Mouse (Mus musculus) lung, embryonic 14.5 days (tissue): Measurements from ENCODE around the gene Jmjd6. TPM values are rescaled to one million over a fixed set of nuclear protein-coding genes. Genes with fewer than 3 reads are reported as not detected.
A peak's percentile ranks its signal among the peaks of the same experiment; 100 is the strongest.

Experiments used
- ATAC-seq: fragments of 200-750 bp; cut with Nextera tagmentation; 2 replicates; pipeline ENCODE4 v1.8.0; 2017; ENCODE audit warnings: mild to moderate bottlenecking, moderate TSS enrichment, moderate library complexity; ENCODE audit not compliant: insufficient read depth
- DNase-seq: peaks from one replicate; pipeline ENCODE4 v3.0.0-alpha.2; 2015
- H3K27ac ChIP-seq: fragments of 300-500 bp; sonication (generic); 2 replicates; pipeline ENCODE4 v1.5.1; 2014; ENCODE audit warnings: low read depth, mild to moderate bottlenecking, moderate library complexity
- H3K27me3 ChIP-seq: fragments of 300-500 bp; sonication (generic); 2 replicates; pipeline ENCODE4 v1.6.1; 2014; ENCODE audit warnings: low read length, control low read depth; ENCODE audit not compliant: insufficient read depth
- H3K36me3 ChIP-seq: fragments of 300-500 bp; sonication (generic); 2 replicates; pipeline ENCODE4 v1.6.1; 2014; ENCODE audit warnings: control low read depth; ENCODE audit not compliant: insufficient read depth
- H3K4me1 ChIP-seq: fragments of 300-500 bp; sonication (generic); 2 replicates; pipeline ENCODE4 v1.6.1; 2014; ENCODE audit warnings: antibody characterized with exemption, control low read depth; ENCODE audit not compliant: insufficient read depth
- H3K4me2 ChIP-seq: fragments of 300-500 bp; sonication (generic); 2 replicates; pipeline ENCODE4 v1.6.1; 2014; ENCODE audit warnings: mild to moderate bottlenecking
- H3K4me3 ChIP-seq: fragments of 300-500 bp; sonication (generic); 2 replicates; pipeline ENCODE4 v1.5.1; 2014; ENCODE audit warnings: low read depth, low read length
- H3K9ac ChIP-seq: fragments of 300-500 bp; sonication (generic); 2 replicates; pipeline ENCODE4 v1.6.1; 2014
- H3K9me3 ChIP-seq: fragments of 300-500 bp; sonication (generic); 2 replicates; pipeline ENCODE4 v1.6.1; 2016; ENCODE audit warnings: low read depth, low read length, control low read depth
- CTCF ChIP-seq: IDR thresholded peaks from 2 replicates; pipeline ENCODE4 v1.5.1; 2016; ENCODE audit warnings: antibody characterized with exemption, low read depth
- WGBS: fragments of 180-500 bp; shearing (Covaris S2); extraction: QIAGEN DNeasy Blood & Tissue Kit; methylation state at CpG from one replicate; pipeline ENCODE4 v1.1.7; 2014; 5-methylcytosine and 5-hydroxymethylcytosine counted together
- polyA plus RNA-seq: library from polyadenylated mRNA; unstranded; fragments of >200 nt; fragmentation: Nextera tagmentation; extraction: Ambion mirVana; gene quantifications from 2 replicates; pipeline ENCODE4 v1.2.1, GENCODE M21; 2014

Gene Jmjd6
- 61.2 and 66.3 TPM in 2 replicates for polyA plus RNA-seq

DNA sequence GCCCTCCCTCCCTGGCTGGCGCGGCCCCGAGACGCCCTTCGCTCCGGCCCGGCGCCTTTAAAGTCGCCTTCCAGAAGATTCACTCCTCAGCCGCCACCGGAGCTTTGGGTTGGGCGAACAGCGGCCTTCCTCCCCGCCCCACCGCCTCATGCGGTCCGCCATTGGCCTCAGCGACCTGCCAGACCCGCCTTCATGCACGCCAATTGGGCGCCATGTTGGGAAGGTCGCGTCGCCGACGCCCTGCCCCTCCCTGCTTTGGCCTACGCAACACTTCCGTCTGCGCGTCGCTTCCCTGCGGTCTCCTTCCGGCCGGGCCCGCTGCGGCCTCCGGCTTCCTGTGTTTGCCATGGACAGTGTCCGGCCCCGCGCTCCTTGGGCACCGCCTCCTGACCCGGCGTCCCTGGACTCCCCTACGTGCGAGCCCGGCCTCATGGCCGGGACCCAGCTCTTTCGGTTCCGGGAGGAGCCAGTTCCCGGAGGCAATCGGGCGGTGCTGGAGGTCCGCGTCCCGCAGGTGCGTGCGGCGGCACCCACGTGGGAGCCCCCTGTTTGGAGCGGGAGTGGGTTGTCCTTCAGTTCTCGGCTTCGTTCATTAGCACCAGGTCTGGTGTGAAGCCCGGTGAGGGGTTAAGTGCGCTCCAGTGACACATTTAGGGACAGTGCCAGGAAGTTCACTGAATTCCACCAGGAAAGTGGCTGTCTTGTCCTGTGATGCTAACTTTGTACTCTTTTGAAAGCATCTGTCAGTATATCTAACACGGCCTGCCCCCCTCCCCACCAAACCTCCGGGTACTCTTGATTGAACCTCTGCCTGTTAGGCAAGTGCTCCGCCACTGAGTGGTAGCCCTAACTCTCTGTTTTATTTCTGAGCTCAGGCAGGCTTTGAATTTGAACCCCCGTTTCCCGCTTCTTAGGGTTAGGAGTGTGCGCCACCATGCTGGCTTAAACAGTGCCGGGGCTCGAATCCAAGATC is at the start of gene Jmjd6, which contains the start of gene Mettl23:
Gene Jmjd6, minus strand, starts transcription at position 189 of the 973 bp plus-strand sequence.
Gene Mettl23, plus strand, starts transcription at position 18 of the 973 bp plus-strand sequence.
- Histone ChIP-seq H3K9me3 (no peaks in the 10 kb centered on the region), H3K27ac (peak within 1 kb of the TSS; percentile 99), H3K4me1 (peaks cover 3% of the 10 kb centered on the region; the same call in 1 of the 2 replicates), H3K27me3 (no peaks in the 10 kb centered on the region), H3K4me3 (peak within 1 kb of the TSS; percentile 83), H3K9ac (peak within 1 kb of the TSS; percentile 88), H3K36me3 (peaks cover 53% of the 10 kb centered on the region), H3K4me2 (peak within 1 kb of the TSS; percentile 84)
- DNase-seq (peak; percentile 98), ATAC-seq (peak; percentile 95)
- under 1% methylated on average over 70 of the region's 72 CpGs for WGBS
- TF ChIP-seq CTCF, result no peak

GRCm38 (mm10) chr11:116887136-116887535 is 43.9 kb upstream of the Jmjd6 start:
- no peak for TF ChIP-seq CTCF
- Histone ChIP-seq H3K9ac (no peak overlapping the region), H3K4me2 (no peak overlapping the region), H3K4me3 (no peak overlapping the region), H3K27me3 (no peaks in the 10 kb centered on the region), H3K36me3 (no peaks in the 10 kb centered on the region), H3K27ac (no peak overlapping the region), H3K4me1 (no peaks in the 10 kb centered on the region), H3K9me3 (no peaks in the 10 kb centered on the region)
- DNase-seq (no peak), ATAC-seq (no peak)
- WGBS, result 53% methylated on average over 5 of the region's 5 CpGs

GRCm38 (mm10) chr11:116885275-116886151 is 42.3 kb upstream of the Jmjd6 start:
- WGBS, result 3% methylated on average over 28 of the region's 28 CpGs
- TF ChIP-seq CTCF, result peak; percentile 93
- ATAC-seq (peak; percentile 59), DNase-seq (peak; percentile 97)
- Histone ChIP-seq H3K9me3 (no peaks in the 10 kb centered on the region), H3K36me3 (no peaks in the 10 kb centered on the region), H3K4me1 (no peaks in the 10 kb centered on the region), H3K27me3 (no peaks in the 10 kb centered on the region), H3K27ac (no peak overlapping the region), H3K9ac (no peak overlapping the region), H3K4me3 (peak overlapping the region; percentile 23; the same call in 1 of the 2 replicates), H3K4me2 (peak overlapping the region; percentile 60)

DNA sequence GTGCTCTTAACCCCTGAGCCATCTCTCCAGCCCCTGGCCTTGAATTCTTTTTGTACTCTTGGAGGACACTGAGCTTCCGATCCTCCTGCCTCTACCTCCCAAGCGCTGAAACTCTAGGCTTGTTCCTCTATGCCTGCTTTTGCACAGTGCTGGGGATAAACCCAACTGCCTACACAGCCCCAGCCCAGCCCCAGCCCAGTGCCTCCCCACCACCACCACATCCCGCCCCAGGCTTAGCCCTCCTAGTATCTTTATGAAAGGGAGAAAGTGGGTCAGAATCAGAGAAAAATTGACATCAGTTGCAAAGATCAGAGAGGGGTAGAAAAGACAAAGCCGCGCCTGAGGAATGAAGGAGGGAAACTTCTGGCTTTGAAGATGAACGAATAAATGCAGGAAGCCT is 40.8 kb upstream of the Jmjd6 start:
- H3K4me1 ChIP-seq, result no peaks in the 10 kb centered on the region
- no peaks in the 10 kb centered on the region for H3K27me3 ChIP-seq
- no peak overlapping the region for H3K27ac ChIP-seq
- no peaks in the 10 kb centered on the region for H3K9me3 ChIP-seq
- no peak overlapping the region for H3K4me3 ChIP-seq
- WGBS, result 83% methylated on average over 6 of the region's 6 CpGs
- no peak overlapping the region for H3K4me2 ChIP-seq
- DNase-seq (no peak), ATAC-seq (no peak)
- no peak for TF ChIP-seq CTCF
- H3K9ac ChIP-seq, result no peak overlapping the region
- H3K36me3 ChIP-seq, result no peaks in the 10 kb centered on the region

DNA sequence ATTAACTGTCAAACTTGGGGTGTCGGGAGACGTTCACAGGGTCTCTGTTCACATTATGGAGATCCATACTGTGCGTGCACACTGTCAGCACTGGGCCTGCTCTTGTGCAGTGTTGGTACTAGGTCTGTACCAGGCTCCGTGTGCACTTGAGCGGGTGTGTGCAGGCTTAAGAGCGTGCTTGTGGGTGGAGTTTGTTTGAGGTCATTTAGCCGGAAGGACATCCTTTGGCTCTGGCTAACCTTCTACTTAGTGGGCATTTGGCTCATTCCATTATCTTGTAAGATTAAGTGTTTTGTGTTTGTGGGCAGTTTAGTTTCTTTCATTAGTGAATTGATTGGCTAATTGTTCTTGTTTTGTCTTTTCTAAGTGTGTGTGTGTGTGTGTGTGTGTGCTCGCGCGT is 39.2 kb upstream of the Jmjd6 start:
- Histone ChIP-seq H3K27ac (no peak overlapping the region), H3K4me1 (no peaks in the 10 kb centered on the region), H3K9ac (no peak overlapping the region), H3K4me3 (no peak overlapping the region), H3K27me3 (no peaks in the 10 kb centered on the region), H3K9me3 (no peaks in the 10 kb centered on the region), H3K36me3 (no peaks in the 10 kb centered on the region), H3K4me2 (no peak overlapping the region)
- 55% methylated on average over 10 of the region's 10 CpGs for WGBS
- ATAC-seq (no peak), DNase-seq (no peak)
- no peak for TF ChIP-seq CTCF

DNA sequence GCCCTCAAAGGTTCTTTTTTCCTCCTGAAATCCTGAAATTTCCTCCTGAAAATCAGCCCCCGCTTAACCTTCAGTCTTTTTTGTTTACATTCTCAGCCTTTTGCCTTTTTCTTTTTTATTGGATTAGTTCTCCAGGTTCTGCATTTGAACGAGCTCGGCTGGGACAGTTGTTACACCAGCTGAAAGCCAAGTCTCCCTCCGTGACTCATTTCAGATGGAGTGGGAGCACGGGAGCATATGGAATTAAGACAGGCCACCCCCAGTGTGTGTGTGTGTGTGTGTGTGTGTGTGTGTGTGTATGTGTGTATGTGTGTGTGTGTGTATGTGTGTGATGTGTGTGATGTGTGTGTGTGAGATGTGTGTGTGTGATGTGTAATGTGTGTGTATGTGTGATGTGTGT is 38.2 kb upstream of the Jmjd6 start:
- no peak overlapping the region for H3K9ac ChIP-seq
- H3K9me3 ChIP-seq, result no peaks in the 10 kb centered on the region
- 49% methylated on average over 5 of the region's 5 CpGs for WGBS
- H3K27ac ChIP-seq, result no peak overlapping the region
- H3K4me2 ChIP-seq, result no peak overlapping the region
- H3K4me3 ChIP-seq, result no peak overlapping the region
- no peaks in the 10 kb centered on the region for H3K4me1 ChIP-seq
- ATAC-seq (no peak), DNase-seq (no peak)
- H3K27me3 ChIP-seq, result no peaks in the 10 kb centered on the region
- H3K36me3 ChIP-seq, result no peaks in the 10 kb centered on the region
- no peak for TF ChIP-seq CTCF
